Mouse (Mus musculus) midbrain, postnatal 0 days (tissue): ENCODE results near the gene Nckipsd. TPM values are rescaled to one million over a fixed set of nuclear protein-coding genes. Genes with fewer than 3 reads are reported as not detected.

ENCODE experiments used
- ATAC-seq: fragments of 200-750 bp; cut with Nextera tagmentation; 2 replicates; pipeline ENCODE4 v1.8.0; 2017; ENCODE audit warnings: moderate number of reproducible peaks, mild to moderate bottlenecking, moderate TSS enrichment, moderate library complexity; ENCODE audit not compliant: low FRiP score
- DNase-seq: peaks from one replicate; pipeline ENCODE4 v3.0.0-alpha.2; 2015; ENCODE audit warnings: low spot score
- H3K27ac ChIP-seq: fragments of 300-500 bp; sonication (generic); 2 replicates; pipeline ENCODE4 v1.5.1; 2014; ENCODE audit warnings: low read depth, mild to moderate bottlenecking, low read length, mixed read lengths
- H3K27me3 ChIP-seq: fragments of 300-500 bp; sonication (generic); 2 replicates; pipeline ENCODE4 v1.6.1; 2014; ENCODE audit warnings: low read length, control low read depth, mixed read lengths; ENCODE audit not compliant: insufficient read depth
- H3K36me3 ChIP-seq: fragments of 300-500 bp; sonication (generic); 2 replicates; pipeline ENCODE4 v1.6.1; 2014; ENCODE audit warnings: low read length, control low read depth, mixed read lengths; ENCODE audit not compliant: insufficient read depth
- H3K4me1 ChIP-seq: fragments of 300-500 bp; sonication (generic); 2 replicates; pipeline ENCODE4 v1.6.1; 2014; ENCODE audit warnings: mild to moderate bottlenecking, control low read depth, antibody characterized with exemption, low read length, mixed read lengths; ENCODE audit not compliant: insufficient read depth
- H3K4me2 ChIP-seq: fragments of 300-500 bp; sonication (generic); 2 replicates; pipeline ENCODE4 v1.6.1; 2014; ENCODE audit warnings: low read depth, mild to moderate bottlenecking, low read length, mixed read lengths; ENCODE audit not compliant: poor library complexity, severe bottlenecking
- H3K4me3 ChIP-seq: fragments of 300-500 bp; sonication (generic); 2 replicates; pipeline ENCODE4 v1.5.1; 2014; ENCODE audit warnings: low read depth, mild to moderate bottlenecking, low read length, moderate library complexity
- H3K9ac ChIP-seq: fragments of 300-500 bp; sonication (generic); replicated peaks from 2 replicates; pipeline ENCODE4 v1.6.1; 2014; ENCODE audit warnings: mild to moderate bottlenecking, low read length, moderate library complexity, mixed read lengths; ENCODE audit not compliant: poor library complexity, severe bottlenecking
- H3K9me3 ChIP-seq: fragments of 300-500 bp; sonication (generic); 2 replicates; pipeline ENCODE4 v1.6.1; 2016; ENCODE audit warnings: low read length, control low read depth
- CTCF ChIP-seq: IDR thresholded peaks from 2 replicates; pipeline ENCODE4 v1.5.1; 2016; ENCODE audit warnings: antibody characterized with exemption, mild to moderate bottlenecking
- WGBS: fragments of 180-500 bp; shearing (Covaris S2); extraction: QIAGEN DNeasy Blood & Tissue Kit; methylation state at CpG from one replicate; pipeline ENCODE4 v1.1.7; 2014; 5-methylcytosine and 5-hydroxymethylcytosine counted together
- polyA plus RNA-seq: library from polyadenylated mRNA; unstranded; fragments of >200 nt; fragmentation: Nextera tagmentation; extraction: Ambion mirVana; gene quantifications from 2 replicates; pipeline ENCODE4 v1.2.1, GENCODE M21; 2015
- total RNA-seq: library from RNA; depleted of rRNA; stranded (reverse); fragments of >200 nt; gene quantifications from 2 replicates; pipeline ENCODE4 v1.2.3, GENCODE M21; 2014

The Nckipsd gene
- total and polyA plus RNA-seq, 2 experiments from 2014 or later, result 32.5 to 83.4 TPM

GRCm38 (mm10) chr9:108777276-108777675 is 30.9 kb upstream of the Nckipsd start:
- H3K4me1 ChIP-seq, result no peaks in the 10 kb centered on the region
- no peaks in the 10 kb centered on the region for H3K27me3 ChIP-seq
- H3K36me3 ChIP-seq, result no peaks in the 10 kb centered on the region
- TF ChIP-seq CTCF, result no peak
- no peak overlapping the region for H3K4me3 ChIP-seq
- H3K9ac ChIP-seq, result no peak overlapping the region
- WGBS, result 87% methylated on average over 4 of the region's 4 CpGs
- DNase-seq, result no peak
- H3K4me2 ChIP-seq, result no peak overlapping the region
- no peak for ATAC-seq
- no peak overlapping the region for H3K27ac ChIP-seq
- H3K9me3 ChIP-seq, result no peaks in the 10 kb centered on the region

GRCm38 (mm10) chr9:108780959-108781358 is 27.2 kb upstream of the Nckipsd start:
- Histone ChIP-seq H3K27me3 (no peaks in the 10 kb centered on the region), H3K36me3 (no peaks in the 10 kb centered on the region), H3K4me2 (no peak overlapping the region), H3K4me3 (no peak overlapping the region), H3K4me1 (peaks cover 2% of the 10 kb centered on the region), H3K9me3 (no peaks in the 10 kb centered on the region), H3K27ac (no peak overlapping the region), H3K9ac (no peak overlapping the region)
- DNase-seq (no peak), ATAC-seq (no peak)
- 67% methylated on average over 5 of the region's 5 CpGs for WGBS
- no peak for TF ChIP-seq CTCF

GRCm38 (mm10) chr9:108781891-108782290 is 26.3 kb upstream of the Nckipsd start:
- H3K4me2 ChIP-seq, result no peak overlapping the region
- DNase-seq (no peak), ATAC-seq (no peak)
- H3K4me1 ChIP-seq, result peaks cover 10% of the 10 kb centered on the region
- H3K9me3 ChIP-seq, result no peaks in the 10 kb centered on the region
- H3K27ac ChIP-seq, result 0 out of 2 replicates have a peak overlapping the region, but pooled peaks have one; percentile 99
- no peaks in the 10 kb centered on the region for H3K27me3 ChIP-seq
- no peaks in the 10 kb centered on the region for H3K36me3 ChIP-seq
- no peak overlapping the region for H3K4me3 ChIP-seq
- 68% methylated on average over 4 of the region's 4 CpGs for WGBS
- TF ChIP-seq CTCF, result no peak
- no peak overlapping the region for H3K9ac ChIP-seq

GRCm38 (mm10) chr9:108782836-108783547 is 25.2 kb upstream of the Nckipsd start:
- H3K9ac ChIP-seq, result peak overlapping the region; percentile 99
- no peaks in the 10 kb centered on the region for H3K36me3 ChIP-seq
- DNase-seq (peak; percentile 52), ATAC-seq (peak; percentile 51)
- peak overlapping the region; percentile 81 for H3K4me3 ChIP-seq
- 4% methylated on average over 9 of the region's 9 CpGs for WGBS
- H3K27me3 ChIP-seq, result no peaks in the 10 kb centered on the region
- no peak for TF ChIP-seq CTCF
- H3K27ac ChIP-seq, result peak overlapping the region; percentile 99
- H3K4me2 ChIP-seq, result peak overlapping the region; percentile 59
- H3K4me1 ChIP-seq, result peaks cover 18% of the 10 kb centered on the region
- no peaks in the 10 kb centered on the region for H3K9me3 ChIP-seq

- Histone ChIP-seq H3K36me3 (no peaks in the 10 kb centered on the region), H3K9me3 (no peaks in the 10 kb centered on the region), H3K4me1 (peaks cover 22% of the 10 kb centered on the region), H3K4me2 (peak within 1 kb of the TSS; percentile 74), H3K27ac (peak within 1 kb of the TSS; percentile 99), H3K9ac (peak within 1 kb of the TSS; percentile 99), H3K4me3 (peak within 1 kb of the TSS; percentile 81), H3K27me3 (no peaks in the 10 kb centered on the region)
- WGBS, result under 1% methylated on average over 51 of the region's 56 CpGs
- ATAC-seq (peak; percentile 98), DNase-seq (peak; percentile 98)
- no peak; the same call in 1 of the 2 replicates for TF ChIP-seq CTCF
Observed at GRCm38 (mm10) chr9:108783548-108784463, 24.4 kb upstream of the Nckipsd start, which contains the start of gene Ip6k2. Gene Ip6k2 (plus strand): TSS chr9:108783796.

GRCm38 (mm10) chr9:108785416-108785815 is 22.8 kb upstream of the Nckipsd start:
- ATAC-seq (no peak), DNase-seq (peak; percentile 60)
- 0 out of 2 replicates have a peak overlapping the region, but pooled peaks have one; percentile 19 for H3K27ac ChIP-seq
- no peak for TF ChIP-seq CTCF
- peak overlapping the region; percentile 81 for H3K4me3 ChIP-seq
- no peaks in the 10 kb centered on the region for H3K36me3 ChIP-seq
- peaks cover 24% of the 10 kb centered on the region for H3K4me1 ChIP-seq
- no peaks in the 10 kb centered on the region for H3K27me3 ChIP-seq
- H3K4me2 ChIP-seq, result peak overlapping the region; percentile 74
- H3K9ac ChIP-seq, result peak overlapping the region; percentile 99
- H3K9me3 ChIP-seq, result no peaks in the 10 kb centered on the region
